Mouse (Mus musculus) adrenal gland, postnatal 14 days (tissue): ENCODE data around the gene Ptpn22. TPM values are rescaled to one million over a fixed set of nuclear protein-coding genes. Genes with fewer than 3 reads are reported as not detected.

Experiments
- DNase-seq: peaks from one replicate; pipeline ENCODE4 v3.0.0; 2021; ENCODE audit warnings: mixed read lengths
- total RNA-seq: library from RNA; stranded (reverse); gene quantifications from 2 replicates; pipeline ENCODE4 v1.2.3, GENCODE M21; 2021

Ptpn22 gene
- total RNA-seq, 1 experiment from 2014 or later, result 1.4 TPM

DNA sequence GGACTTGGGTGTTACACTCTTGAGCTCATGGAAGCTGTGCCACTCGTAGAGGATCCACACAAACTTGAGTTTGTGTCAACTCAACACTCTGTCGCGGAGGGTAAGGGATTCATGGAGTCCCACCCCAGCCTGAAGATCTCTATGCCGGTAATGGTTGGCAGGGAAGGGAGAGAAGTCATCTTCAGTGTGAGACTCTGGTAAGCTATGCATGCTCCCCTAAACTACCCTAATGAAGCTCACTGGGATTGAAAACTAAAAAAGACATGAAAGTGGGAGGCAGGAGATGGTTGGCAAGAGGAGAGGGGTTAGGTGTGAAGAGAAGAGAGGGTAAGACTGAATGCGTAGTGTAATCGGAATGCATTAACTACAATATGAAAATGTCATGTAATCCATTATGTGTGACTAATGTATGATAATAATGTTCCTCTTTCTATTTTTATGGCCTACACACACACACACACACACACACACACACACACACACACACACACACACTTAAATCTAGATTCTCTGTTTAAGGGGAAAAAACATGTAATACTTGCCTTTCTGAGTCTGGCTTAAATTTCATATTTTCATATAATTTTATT is 1.5 kb upstream of the Ptpn22 start:
- DNase-seq, result no peak

DNA sequence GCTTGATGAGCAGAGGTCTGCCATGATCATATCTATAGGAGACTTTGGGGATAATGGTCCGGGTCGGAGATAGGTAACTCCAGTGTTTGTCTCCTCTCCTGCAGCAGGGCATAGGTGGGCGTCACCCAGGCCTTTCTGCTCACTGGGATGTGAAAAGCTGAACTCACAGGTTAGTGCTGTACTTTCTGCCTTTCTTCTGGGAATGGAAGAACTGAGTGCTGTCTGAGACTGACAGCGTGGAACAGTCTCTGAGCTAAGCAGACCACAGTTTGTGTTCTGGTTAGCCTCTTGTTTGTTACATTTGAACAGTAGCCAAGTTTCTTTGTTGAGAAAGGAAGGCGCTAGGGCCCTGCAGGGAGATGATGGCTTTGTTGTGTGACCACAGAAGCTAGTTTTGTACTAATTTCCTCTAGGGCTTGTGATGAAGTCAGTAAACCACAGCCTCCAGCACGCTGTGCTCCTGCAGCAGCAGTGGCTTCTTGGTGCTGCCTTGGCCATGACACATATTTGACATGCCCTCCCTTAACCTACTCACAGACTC is 326 bp downstream of the Ptpn22 start:
- DNase-seq, result peak; percentile 14

DNA sequence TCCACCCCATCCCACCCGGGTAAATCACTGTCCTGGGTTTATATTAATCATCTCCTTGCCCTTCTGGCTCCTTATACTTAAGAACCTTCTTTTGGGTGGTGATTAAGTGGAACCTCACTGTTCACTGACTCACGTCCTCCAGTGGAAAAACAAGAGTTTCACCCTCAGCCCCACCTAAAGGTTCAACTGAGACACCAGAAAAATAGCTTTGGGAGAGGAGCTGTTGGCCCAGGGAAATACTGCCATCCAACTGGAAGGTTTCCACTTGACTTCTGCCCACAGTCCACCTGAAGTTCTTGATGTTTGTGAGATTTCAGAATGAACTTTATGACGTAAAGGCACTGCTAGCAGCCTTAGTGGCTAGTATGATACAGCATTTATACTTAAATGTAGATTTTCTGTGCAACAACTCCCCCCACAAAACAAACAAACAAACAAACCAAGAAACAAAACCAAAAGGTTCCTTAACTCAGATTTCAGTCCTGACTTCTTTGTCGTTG is 3.2 kb downstream of the Ptpn22 start:
- DNase-seq, result no peak

DNA sequence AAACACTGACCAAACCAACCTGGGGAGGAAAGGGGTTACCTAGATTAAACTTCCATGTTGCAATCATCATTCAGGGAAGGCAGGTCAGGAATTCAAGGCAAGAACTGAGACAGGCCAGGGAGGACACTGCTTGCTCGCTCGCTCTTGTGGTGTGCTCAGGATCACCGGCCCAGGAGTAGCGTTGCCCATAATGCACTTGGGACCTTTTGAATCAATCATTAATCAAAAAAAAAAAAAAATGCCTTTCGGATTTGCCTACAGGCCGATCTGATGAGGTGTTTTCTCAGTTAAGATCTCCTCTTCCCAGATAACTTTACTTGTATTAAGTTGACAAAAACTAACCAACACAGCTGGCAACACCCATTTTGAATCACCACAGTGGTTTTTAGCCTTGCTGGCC is 4.6 kb downstream of the Ptpn22 start:
- DNase-seq, result no peak

DNA sequence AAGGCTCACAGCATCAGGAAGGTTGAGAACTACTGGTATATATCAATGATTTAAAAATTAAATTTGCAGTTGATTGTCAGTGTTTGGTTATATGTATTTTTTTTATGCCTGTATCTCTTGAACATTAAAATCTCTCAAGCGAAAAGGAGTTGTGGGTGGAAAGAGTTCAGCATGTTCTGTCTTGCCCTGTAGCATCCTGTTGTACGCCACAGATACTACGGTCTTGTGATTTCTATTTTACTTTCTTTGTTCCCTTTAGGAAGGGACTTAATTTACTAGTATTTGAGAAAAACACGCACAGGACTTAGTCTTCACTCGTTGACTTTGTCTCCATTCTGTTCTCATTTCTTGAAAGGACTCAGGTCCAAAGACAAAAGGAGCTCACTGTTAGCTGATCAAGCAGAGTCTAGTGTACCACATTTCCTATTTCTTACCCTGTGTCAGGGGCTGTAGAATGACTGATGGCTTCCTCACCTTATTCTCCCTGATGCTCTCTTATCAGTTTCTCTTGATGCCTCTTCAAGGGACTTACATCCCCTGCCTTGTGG is 7.9 kb downstream of the Ptpn22 start:
- no peak for DNase-seq

DNA sequence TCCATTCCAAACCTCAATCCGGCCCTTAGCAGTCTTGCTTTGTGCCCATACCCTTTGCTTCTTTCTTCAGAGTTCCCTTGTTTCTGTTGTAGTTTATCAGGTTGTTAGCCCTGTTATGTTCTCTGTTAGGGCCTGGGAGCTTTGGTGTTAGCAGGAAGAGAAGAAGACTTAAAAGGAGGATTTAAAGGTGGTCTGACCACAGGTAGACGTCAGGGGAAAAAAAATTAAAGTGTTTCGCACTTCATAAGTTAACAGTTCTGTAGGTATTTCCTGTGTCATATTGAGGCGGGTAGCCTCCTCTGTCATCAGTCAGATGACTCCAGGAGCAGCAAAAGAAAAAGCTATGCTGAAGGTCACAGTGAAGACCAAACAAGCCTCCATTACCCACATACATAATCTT is 8.4 kb downstream of the Ptpn22 start:
- no peak for DNase-seq

DNA sequence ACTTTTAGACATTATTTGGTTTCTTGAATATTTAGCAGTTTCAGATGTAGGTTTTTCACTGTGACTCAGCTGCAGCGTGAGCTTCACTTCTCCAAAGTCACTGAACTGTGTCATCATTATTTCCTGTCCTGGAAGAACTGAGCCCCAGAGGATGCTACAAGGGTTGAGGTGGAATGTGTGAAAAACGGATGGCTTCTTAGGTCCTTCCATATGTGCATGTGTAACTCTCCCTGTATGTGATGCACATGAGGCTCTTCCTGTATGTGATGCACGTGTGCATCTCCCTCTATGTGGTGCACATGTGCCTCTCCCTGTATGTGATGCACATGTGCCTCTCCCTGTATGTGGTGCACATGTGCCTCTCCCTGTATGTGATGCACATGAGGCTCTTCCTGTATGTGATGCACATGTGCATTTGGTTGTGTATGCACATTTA is 13.1 kb downstream of the Ptpn22 start:
- DNase-seq, result no peak

DNA sequence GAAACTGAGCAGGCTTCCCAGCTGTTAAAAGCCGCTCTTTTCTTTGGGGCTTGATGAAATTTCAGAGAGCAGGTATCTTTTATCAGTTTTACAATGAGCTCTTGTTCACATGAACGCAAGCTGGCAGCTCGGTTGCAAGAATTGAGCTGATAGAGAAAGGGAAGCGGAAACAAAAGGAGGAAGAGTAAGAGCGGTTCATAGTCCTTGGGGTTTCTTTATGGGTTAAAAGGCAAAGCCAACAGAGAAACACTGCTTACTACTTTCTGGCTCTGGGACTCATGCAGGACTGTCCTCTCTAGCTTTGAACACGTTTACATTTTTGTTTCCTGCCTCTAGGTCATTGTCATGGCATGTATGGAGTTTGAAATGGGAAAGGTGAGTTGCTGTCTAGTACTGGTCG is 14.7 kb downstream of the Ptpn22 start:
- no peak for DNase-seq

DNA sequence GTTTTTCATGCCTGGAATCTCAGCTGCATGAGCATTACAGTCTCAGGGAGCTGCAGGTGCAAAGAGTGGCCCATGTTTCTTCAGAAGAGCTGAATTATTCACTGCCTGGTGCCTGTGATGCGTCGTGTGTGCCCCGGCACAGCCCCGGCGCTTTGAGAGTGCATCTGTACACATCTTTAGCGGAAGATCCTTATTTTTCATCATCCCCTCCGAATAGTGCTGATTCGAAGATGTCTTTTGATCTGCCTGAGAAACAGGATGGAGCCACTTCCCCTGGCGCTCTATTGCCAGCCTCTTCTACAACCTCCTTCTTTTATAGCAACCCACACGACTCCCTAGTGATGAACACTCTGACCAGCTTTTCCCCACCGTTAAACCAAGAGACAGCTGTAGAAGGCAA is 26.4 kb downstream of the Ptpn22 start:
- DNase-seq, result no peak

DNA sequence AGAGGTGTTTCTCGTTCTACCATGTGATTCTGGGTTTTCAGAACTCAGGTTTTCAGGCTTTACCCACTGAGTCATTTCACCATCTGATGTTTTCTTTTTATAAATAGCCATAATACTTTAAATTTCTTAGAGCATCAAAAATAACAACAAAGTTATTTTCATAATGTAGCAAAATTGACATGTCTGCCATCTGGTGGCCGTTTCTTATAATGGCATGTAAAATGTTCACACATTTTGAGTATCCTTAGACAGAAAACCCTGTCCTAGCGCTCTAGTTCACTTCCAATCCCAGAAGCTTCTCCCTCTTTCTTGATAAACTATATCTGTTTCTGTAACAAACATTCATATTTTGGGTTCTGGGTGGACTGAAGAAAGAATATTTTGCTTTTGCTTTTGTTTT is 28.0 kb downstream of the Ptpn22 start:
- DNase-seq, result peak; percentile 43

DNA sequence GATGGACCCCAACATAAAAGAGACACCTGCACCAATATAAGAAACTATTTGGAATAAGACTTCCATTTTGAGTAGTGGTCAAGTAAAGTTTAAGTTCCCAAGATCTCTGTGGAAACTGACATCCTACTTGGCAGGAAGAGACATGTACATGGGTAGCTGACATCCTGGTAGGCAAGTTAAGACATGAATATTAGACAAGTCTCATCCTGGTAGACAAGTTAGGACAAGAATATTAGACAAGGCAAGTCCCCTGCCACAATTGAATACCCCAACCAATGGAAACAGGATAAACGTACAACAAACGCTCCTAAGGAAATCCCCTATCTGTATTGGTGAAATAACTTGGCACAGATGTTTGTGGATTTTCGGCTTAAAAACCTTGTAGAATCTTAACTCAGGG is 33.8 kb downstream of the Ptpn22 start:
- no peak for DNase-seq

DNA sequence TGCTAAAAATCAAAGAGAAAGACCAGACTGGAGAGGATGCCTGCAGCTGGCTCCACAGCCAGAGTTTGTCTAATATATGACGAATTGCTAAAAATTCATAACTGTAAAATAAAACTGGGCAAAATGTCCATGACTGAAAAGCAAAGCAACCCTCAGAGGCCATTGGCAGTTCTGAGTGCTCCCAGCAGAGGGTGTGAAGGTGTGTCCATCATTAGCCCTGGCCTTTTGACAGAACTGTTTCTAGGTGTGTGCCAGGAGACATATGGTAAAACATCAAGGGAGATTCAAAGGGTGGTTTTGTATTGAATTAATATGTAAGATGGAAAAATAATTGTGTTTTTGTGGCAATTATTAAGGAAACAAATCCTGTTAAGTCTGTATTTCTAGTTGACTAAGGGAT is 45.1 kb downstream of the Ptpn22 start:
- DNase-seq, result peak; percentile 60

DNA sequence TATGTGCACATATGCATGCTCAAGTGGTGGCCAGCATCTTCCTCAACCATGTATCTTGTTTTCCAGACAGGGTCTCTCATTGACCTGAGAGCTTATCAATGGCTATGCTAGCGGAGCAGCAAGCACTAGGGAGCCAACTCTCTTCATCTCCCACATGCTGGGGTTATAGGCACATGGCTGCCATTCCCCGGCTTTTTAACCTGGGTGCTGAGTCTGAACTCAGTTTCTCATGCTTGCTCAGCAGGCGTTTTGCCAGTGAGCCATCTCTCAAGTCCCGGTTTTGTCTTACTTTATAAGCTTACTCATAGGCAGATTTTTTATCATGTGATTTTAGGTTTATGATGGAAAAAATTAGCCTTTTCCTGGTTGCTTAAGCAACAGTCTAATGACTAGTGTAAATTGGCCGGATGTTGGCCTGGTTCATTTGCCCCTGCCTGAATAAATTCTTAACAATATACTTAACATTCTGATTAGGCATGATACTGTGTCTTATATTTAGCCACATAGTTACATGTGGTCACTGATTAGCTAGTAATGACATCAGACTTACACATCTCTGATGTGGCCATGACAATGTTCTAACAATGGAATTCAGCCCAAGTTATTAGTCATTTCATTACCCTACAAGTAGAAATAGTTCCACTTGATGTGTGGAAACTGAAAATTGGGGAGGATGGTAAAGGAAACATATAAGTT is 47.9 kb downstream of the Ptpn22 start:
- no peak for DNase-seq

DNA sequence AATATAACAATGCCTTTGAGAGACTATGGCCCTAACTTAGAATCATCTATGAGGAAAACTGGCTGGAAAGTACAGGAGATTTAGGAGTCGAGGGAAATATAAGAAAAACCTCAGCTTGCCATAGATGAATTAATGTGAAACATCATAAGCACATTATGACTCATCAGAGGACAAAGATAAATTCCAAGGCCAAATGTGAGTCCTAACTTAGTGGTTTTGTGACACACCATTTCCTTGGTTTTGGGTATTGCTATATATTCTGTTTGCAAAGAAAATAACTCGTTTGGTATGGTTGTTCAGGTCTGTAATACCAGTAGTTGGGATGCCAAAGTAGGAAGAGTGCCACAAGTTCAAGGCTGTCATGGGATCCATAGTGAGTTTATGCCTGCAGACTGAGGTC is 49.2 kb downstream of the Ptpn22 start:
- DNase-seq, result no peak

DNA sequence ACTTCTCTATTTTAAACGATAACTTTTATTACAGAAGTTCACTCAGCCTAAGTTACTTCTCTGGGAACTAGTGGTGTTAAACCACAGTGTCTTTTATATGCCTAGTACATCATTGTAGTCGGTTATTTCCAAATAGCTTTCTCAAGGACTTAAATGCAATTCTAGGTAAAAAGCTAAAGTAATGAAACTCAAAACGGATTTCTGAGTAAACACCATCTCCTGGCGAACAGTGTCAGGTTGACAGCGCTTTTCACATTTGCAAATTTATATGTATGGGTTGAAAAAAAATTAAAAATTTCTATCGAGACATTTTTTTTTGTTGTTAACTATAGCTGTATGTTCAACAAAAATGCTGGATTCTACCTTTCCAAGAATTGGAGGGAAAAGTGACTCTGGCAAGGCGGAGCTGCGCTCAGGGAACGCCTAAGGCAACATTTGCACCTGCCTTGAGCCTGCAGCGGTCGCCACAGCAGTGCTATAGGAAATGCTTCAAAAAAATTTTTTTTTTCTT is 53.9 kb downstream of the Ptpn22 start:
- no peak for DNase-seq

DNA sequence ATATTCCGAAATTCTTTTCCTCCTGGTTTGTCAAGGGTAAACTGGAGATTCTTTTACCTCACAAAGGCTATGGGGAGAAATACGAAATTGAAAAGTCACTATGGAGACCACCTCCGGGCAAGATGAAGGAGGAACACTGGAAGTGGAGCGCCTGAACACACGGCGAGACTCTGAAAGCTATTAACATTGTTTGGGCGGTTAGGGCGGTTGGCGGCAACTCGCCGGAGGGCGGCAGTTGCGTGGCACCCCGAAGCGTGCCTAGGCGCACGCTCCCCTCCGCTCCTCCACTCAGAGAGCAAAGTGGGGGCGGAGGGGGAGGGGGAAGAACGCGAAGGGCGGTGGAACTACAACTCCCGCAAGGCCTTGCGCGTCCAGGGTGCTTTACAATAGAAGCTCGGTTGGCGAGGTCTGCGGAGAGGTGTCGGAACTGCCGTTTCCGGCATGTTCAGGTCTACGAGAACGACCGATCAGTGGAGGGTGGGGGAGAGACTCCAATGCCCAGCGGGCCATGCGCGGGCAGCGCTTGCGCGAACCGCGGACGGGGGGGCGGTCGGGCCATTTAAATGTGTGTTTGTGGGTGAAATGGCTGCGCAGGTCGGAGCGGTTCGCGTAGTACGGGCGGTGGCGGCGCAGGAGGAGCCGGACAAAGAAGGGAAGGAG is 54.5 kb downstream of the Ptpn22 start, which contains the start of gene Rsbn1:
Gene Rsbn1, plus strand, starts transcription at position 111 of the 660 bp plus-strand sequence.
- DNase-seq, result peak; percentile 98

DNA sequence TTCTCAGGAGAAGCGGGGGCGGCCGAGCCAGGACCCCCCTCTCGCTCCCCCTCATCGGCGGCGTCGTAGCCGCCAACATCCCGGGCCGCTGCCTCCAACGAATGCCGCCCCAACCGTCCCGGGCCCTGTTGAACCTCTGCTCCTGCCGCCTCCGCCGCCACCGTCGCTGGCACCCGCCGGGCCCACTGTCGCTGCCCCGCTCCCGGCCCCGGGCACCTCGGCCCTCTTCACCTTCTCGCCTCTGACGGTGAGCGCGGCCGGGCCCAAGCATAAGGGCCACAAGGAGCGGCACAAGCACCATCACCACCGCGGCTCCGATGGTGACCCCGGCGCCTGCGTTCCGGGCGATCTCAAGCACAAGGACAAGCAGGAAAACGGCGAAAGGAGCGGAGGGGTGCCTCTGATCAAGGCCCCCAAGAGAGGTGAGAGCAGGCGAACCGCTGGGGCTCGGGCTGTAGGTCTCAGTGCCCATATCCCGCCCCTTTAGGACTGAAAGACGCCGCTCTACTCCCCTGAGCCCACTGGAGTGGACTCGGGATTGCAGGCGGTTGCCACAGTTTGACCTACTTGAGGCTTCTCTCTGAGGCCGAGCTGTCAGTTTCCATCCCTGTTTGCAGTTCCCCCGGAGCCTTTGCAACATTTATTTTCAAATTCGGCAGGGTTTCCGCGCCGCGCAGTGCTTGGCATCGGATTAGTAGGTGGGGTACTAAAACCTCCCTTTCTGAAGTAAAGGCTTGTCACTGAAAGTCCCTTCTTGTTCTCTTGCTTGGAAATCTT is 55.3 kb downstream of the Ptpn22 start:
- peak; percentile 67 for DNase-seq

DNA sequence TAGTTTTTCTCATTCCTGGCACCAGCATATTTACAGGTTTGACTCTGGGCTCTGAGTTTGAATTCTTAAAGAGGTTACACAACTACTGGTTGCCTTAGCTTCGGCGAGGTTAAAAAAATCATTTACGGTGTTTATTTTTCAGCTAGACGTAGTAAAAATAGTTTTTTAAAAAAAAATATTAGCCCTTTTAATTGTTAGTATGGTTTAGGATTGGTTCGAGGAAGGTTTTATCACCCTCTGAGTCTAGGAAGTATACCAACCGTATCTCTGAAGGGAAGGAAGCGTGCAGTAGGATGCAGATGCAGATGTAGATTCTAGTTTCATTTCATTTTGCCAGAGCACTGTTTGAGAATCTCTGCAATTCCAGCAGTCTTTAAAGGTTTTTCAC is 55.9 kb downstream of the Ptpn22 start:
- no peak for DNase-seq

DNA sequence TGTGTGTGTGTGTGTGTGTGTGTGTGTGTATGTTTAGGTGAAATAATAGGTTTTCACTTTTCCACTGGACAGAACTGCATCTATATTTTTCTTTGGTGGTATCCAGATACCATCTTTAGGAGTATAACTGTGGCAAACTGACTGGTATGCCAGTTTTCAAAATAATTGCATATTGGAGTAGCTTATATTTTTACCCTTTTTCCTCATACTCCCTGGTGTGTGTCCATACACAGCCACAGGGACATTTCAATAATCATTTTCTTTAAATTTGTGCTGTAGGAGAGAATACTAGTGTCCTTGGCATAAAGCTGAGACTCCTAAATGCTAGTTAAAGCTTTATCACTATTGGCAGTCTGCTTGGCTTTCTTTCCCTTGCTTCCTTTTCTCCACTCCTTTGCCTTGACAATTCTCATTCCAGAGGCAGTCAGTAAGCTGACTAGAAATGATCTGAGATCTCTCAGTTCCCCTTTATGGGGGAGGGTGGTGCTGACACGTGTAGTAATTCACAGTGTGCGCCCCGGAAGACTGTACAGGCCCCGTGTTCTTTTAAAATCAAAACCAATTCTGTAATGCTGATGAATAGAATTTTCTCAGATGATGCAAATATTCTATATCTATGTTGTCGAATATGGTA is 56.7 kb downstream of the Ptpn22 start:
- peak; percentile 13 for DNase-seq

DNA sequence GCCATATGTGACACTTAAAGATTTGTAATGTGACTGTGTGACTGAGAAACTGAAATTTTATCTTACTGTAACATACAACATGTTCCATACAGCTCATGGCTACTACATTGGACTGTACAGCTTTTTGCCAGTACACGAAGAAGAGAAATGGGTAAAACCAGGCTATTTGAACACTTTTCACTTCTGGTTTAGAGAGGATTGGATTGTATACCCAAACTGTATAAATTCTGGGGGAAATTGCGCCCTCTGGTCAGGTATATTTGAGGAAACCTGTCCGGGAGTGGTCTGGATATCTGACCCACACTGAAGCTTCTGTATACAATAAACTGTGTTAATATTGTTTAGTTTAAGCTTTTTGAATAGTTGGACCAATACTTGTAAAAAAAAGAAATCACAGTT is 57.2 kb downstream of the Ptpn22 start:
- no peak for DNase-seq

DNA sequence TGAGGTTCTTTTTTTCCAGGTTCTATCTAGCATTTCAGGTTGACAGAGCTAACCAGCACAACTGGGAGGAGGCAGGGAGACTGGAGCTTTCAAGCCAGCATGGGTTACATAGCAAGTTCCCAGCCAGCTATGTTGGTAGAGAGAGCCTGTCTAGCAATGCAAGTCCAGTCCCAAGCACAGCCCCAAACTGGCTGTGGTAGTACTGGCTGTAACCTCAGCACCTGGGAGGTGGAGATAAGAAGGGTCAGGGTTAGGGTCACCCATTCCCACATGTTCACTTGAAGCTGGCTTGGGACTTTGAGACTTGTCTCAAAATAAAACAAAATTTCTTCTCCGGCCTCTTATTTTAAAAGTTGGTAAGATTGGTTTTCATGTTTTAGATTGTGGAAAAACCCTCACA is 60.5 kb downstream of the Ptpn22 start:
- no peak for DNase-seq
